Mouse (Mus musculus) embryonic facial prominence, embryonic 11.5 days (tissue): ENCODE results near the gene Cuta. TPM values are rescaled to one million over a fixed set of nuclear protein-coding genes. Genes with fewer than 3 reads are reported as not detected.

Source experiments
- ATAC-seq: fragments of 200-750 bp; cut with Nextera tagmentation; replicated peaks from 2 replicates; pipeline ENCODE4 v1.8.0; 2017; ENCODE audit warnings: low read depth; ENCODE audit not compliant: insufficient number of reproducible peaks, low FRiP score, low TSS enrichment
- DNase-seq: peaks from one replicate; pipeline ENCODE4 v3.0.0-alpha.2; 2015; ENCODE audit warnings: low spot score
- H3K27ac ChIP-seq: fragments of 300-500 bp; sonication (generic); replicated peaks from 2 replicates; pipeline ENCODE4 v1.5.1; 2014; ENCODE audit warnings: mild to moderate bottlenecking, low read depth, low read length, control low read depth
- H3K27me3 ChIP-seq: fragments of 300-500 bp; sonication (generic); 2 replicates; pipeline ENCODE4 v1.6.1; 2014; ENCODE audit warnings: mild to moderate bottlenecking, low read length, moderate library complexity, mixed read lengths; ENCODE audit not compliant: control insufficient read depth, insufficient read depth
- H3K36me3 ChIP-seq: fragments of 300-500 bp; sonication (generic); replicated peaks from 2 replicates; pipeline ENCODE4 v1.6.1; 2014; ENCODE audit warnings: low read depth, mild to moderate bottlenecking, low read length, moderate library complexity, mixed read lengths; ENCODE audit not compliant: control insufficient read depth, insufficient read depth
- H3K4me1 ChIP-seq: fragments of 300-500 bp; sonication (generic); 2 replicates; pipeline ENCODE4 v1.6.1; 2014; ENCODE audit warnings: low read length, mixed read lengths; ENCODE audit not compliant: control insufficient read depth, insufficient read depth
- H3K4me2 ChIP-seq: fragments of 300-500 bp; sonication (generic); 2 replicates; pipeline ENCODE4 v1.6.1; 2014; ENCODE audit warnings: low read depth, mild to moderate bottlenecking, control low read depth, low read length, moderate library complexity
- H3K4me3 ChIP-seq: fragments of 300-500 bp; sonication (generic); 2 replicates; pipeline ENCODE4 v1.5.1; 2014; ENCODE audit warnings: low read depth, low read length, control low read depth
- H3K9ac ChIP-seq: fragments of 300-500 bp; sonication (generic); replicated peaks from 2 replicates; pipeline ENCODE4 v1.6.1; 2014; ENCODE audit warnings: mild to moderate bottlenecking, control low read depth, low read length
- H3K9me3 ChIP-seq: fragments of 300-500 bp; sonication (generic); replicated peaks from 2 replicates; pipeline ENCODE4 v1.6.1; 2016; ENCODE audit warnings: mild to moderate bottlenecking, low read length, inconsistent platforms, mixed read lengths; ENCODE audit not compliant: control insufficient read depth
- WGBS: fragments of 180-500 bp; shearing (Covaris S2); extraction: QIAGEN DNeasy Blood & Tissue Kit; methylation state at CpG from one replicate; pipeline ENCODE4 v1.1.7; 2014; 5-methylcytosine and 5-hydroxymethylcytosine counted together
- polyA plus RNA-seq: library from polyadenylated mRNA; unstranded; fragments of >200 nt; fragmentation: Nextera tagmentation; extraction: Ambion mirVana; gene quantifications from 2 replicates; pipeline ENCODE4 v1.2.1, GENCODE M21; 2014

The Cuta gene
- polyA plus RNA-seq, 1 experiment from 2014 or later, result 153 TPM

DNA sequence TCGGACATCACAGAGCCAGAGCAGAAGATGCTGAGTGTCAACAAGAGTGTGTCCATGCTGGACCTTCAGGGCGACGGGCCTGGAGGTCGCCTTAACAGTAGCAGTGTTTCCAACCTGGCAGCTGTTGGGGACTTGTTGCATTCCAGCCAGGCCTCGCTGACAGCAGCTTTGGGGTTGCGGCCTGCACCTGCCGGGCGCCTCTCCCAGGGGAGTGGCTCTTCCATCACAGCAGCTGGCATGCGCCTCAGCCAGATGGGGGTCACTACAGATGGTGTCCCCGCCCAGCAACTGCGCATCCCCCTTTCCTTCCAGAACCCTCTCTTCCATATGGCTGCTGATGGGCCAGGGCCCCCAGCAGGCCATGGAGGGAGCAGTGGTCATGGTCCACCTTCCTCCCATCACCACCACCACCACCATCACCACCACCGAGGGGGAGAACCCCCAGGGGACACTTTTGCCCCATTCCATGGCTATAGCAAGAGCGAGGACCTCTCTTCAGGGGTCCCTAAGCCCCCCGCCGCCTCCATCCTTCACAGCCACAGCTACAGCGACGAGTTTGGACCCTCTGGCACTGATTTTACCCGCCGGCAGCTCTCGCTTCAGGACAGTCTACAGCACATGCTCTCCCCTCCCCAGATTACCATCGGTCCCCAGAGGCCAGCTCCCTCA lies 22.3 kb upstream of the Cuta start:
- Histone ChIP-seq H3K9ac (no peak overlapping the region), H3K27me3 (no peaks in the 10 kb centered on the region), H3K4me2 (no peak overlapping the region), H3K27ac (no peak overlapping the region), H3K4me3 (no peak overlapping the region), H3K36me3 (peaks cover 9% of the 10 kb centered on the region), H3K9me3 (no peaks in the 10 kb centered on the region), H3K4me1 (no peaks in the 10 kb centered on the region)
- ATAC-seq (no peak), DNase-seq (no peak)
- 90% methylated on average over 21 of the region's 21 CpGs for WGBS

DNA sequence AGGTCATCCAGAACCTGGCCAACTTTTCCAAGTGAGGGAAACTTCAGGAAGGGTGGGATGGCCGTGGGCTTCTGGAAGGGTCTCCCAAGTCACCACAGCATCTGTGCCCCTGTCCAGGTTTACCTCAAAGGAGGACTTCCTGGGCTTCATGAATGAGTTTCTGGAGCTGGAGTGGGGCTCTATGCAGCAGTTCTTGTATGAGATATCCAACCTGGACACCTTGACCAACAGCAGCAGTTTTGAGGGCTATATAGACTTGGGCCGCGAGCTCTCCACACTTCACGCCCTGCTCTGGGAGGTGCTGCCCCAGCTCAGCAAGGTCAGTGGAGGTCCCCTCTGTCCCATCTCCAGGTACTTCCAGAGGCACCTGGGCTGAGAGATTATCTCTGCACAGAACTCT lies 20.4 kb upstream of the Cuta start:
- H3K36me3 ChIP-seq, result peaks cover 7% of the 10 kb centered on the region
- H3K9ac ChIP-seq, result no peak overlapping the region
- no peak overlapping the region for H3K4me2 ChIP-seq
- ATAC-seq, result no peak
- H3K27me3 ChIP-seq, result no peaks in the 10 kb centered on the region
- no peaks in the 10 kb centered on the region for H3K4me1 ChIP-seq
- no peak for DNase-seq
- no peaks in the 10 kb centered on the region for H3K9me3 ChIP-seq
- WGBS, result 95% methylated on average over 4 of the region's 4 CpGs
- H3K27ac ChIP-seq, result no peak overlapping the region
- no peak overlapping the region for H3K4me3 ChIP-seq

DNA sequence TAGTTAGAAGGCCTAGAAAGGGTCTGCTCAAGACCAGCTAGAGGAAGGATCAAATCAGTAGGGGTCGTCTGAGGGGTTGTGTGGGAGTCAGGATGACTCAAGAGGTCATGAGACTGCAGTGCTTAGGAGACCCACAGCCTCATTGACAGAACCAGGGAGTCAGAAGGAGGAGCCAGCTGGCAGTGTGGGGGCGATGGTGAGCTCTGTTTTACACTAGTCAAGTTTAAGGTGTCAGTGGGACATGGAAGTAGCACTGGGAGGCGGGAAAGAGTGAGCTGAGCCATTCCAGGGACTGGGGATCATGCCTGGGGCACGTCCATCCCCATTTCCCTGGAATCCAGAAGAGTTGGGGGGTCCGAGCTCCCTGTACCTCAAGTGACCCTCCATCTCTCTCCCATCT lies 19.5 kb upstream of the Cuta start:
- Histone ChIP-seq H3K9ac (no peak overlapping the region), H3K36me3 (peaks cover 7% of the 10 kb centered on the region), H3K27me3 (no peaks in the 10 kb centered on the region), H3K4me3 (no peak overlapping the region), H3K9me3 (no peaks in the 10 kb centered on the region), H3K4me1 (no peaks in the 10 kb centered on the region), H3K4me2 (no peak overlapping the region), H3K27ac (no peak overlapping the region)
- 60% methylated on average over 5 of the region's 5 CpGs for WGBS
- ATAC-seq, result no peak
- no peak for DNase-seq

DNA sequence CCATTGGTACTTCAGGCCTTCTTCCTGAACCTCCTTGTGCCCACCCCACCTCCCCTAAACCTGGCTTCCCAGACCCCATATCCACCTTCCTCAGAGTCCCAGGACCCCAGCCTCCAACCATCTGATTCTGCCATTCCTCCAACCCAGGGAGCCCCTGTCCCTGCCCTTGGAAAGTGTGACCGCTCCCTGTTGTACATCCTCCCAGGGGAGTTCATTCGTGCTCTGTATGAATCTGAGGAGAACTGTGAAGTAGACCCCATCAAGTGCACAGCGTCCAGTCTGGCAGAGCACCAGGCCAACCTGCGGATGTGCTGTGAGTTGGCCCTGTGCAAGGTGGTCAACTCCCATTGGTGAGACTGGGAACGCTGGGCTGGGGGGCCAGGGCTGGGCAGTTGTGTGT lies 18.5 kb upstream of the Cuta start:
- 95% methylated on average over 5 of the region's 5 CpGs for WGBS
- peaks cover 7% of the 10 kb centered on the region for H3K36me3 ChIP-seq
- no peaks in the 10 kb centered on the region for H3K27me3 ChIP-seq
- DNase-seq (no peak), ATAC-seq (no peak)
- H3K9ac ChIP-seq, result no peak overlapping the region
- H3K27ac ChIP-seq, result no peak overlapping the region
- no peak overlapping the region for H3K4me2 ChIP-seq
- peaks cover 3% of the 10 kb centered on the region; the same call in 1 of the 2 replicates for H3K4me1 ChIP-seq
- no peak overlapping the region for H3K4me3 ChIP-seq
- no peaks in the 10 kb centered on the region for H3K9me3 ChIP-seq

DNA sequence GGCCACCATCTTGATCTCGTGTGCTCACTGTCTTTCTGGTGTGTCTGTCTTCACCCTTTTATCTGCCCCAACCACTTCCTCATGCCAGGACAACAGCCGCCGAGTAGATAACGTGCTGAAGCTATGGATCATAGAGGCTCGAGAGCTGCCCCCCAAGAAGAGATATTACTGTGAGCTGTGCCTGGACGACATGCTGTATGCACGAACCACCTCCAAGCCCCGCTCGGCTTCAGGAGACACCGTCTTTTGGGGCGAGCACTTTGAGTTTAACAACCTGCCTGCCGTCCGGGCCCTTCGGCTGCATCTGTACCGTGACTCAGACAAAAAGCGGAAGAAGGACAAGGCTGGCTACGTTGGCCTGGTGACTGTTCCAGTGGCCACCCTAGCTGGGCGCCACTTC lies 17.5 kb upstream of the Cuta start:
- Histone ChIP-seq H3K36me3 (peaks cover 7% of the 10 kb centered on the region), H3K4me1 (peaks cover 9% of the 10 kb centered on the region; the same call in 1 of the 2 replicates), H3K9me3 (no peaks in the 10 kb centered on the region), H3K27me3 (no peaks in the 10 kb centered on the region), H3K27ac (no peak overlapping the region), H3K4me2 (no peak overlapping the region), H3K9ac (no peak overlapping the region), H3K4me3 (no peak overlapping the region)
- DNase-seq, result no peak
- 92% methylated on average over 18 of the region's 18 CpGs for WGBS
- ATAC-seq, result no peak

DNA sequence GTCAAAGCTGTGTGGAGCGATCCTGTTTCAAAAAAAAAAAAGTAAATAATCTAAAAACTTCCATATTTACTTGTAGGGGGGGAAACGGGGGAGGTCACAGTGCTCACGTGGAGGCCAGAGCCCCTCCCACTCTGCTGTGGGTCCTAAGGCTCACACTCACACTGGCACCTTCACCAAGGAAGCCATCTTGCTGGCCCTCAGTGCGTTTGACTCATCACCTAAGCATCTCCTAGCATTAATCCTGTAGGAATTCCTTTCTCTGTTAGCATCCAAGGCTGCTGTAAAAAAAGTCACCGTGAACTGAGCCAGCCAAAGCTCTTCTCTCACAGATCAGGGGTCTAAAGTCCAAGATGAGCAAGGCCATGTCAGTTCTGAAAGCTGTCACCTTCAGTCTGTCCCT lies 16.9 kb upstream of the Cuta start:
- Histone ChIP-seq H3K36me3 (peaks cover 3% of the 10 kb centered on the region), H3K4me1 (peaks cover 10% of the 10 kb centered on the region; the same call in 1 of the 2 replicates), H3K27me3 (no peaks in the 10 kb centered on the region), H3K4me3 (no peak overlapping the region), H3K9me3 (no peaks in the 10 kb centered on the region), H3K4me2 (no peak overlapping the region), H3K27ac (no peak overlapping the region), H3K9ac (no peak overlapping the region)
- DNase-seq (no peak), ATAC-seq (no peak)
- WGBS, result 86% methylated on average over 5 of the region's 5 CpGs

DNA sequence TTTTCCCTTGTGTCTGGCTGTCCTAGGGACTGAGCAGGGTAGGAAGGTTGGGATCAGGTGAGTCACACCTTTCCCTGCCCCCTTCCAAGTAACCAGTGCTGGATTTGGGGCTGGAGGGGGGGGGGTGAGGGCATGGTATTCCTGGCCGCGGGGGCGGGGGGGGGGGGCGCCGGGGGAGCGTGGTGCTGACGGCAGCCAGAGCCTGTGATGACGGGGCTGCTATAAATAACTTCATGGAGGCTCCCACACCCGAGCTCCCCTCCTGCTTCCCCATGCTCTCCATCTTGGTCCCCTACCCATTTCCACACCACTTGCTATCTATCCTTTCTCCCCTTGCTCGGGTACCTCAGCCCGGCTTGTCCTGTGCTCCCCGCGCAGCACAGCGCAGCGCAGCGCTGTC lies 14.4 kb upstream of the Cuta start:
- ATAC-seq (no peak), DNase-seq (no peak)
- 0 out of 2 replicates have a peak overlapping the region, but pooled peaks have one; percentile 15 for H3K4me3 ChIP-seq
- H3K9me3 ChIP-seq, result no peaks in the 10 kb centered on the region
- no peaks in the 10 kb centered on the region; the same call in 1 of the 2 replicates for H3K36me3 ChIP-seq
- H3K27me3 ChIP-seq, result no peaks in the 10 kb centered on the region
- H3K4me1 ChIP-seq, result peaks cover 17% of the 10 kb centered on the region
- WGBS, result 15% methylated on average over 8 of the region's 16 CpGs
- peak overlapping the region; percentile 81 for H3K4me2 ChIP-seq
- peak overlapping the region; percentile 62 for H3K9ac ChIP-seq
- H3K27ac ChIP-seq, result no peak overlapping the region

DNA sequence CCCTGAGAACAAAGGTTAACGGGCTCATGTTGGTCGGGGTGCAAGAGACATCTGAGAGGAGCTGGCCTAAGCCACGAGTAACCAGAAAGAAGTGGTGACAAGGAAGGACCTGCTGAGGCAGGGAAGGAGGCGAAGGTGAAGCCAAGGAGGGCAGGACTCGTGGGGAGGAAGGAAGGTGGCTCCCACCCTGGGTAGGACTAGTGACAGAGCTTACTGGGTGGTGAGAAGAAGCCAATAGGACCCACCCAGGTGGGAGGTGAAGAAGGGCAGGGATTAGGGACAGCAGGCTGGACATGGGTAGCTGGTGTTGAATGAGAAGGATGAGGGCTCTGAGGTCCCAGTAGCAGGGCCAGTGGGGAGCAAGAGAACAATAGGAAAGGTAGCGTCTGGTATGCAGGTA lies 13.8 kb upstream of the Cuta start:
- H3K27ac ChIP-seq, result no peak overlapping the region
- H3K9ac ChIP-seq, result peak overlapping the region; percentile 62
- H3K36me3 ChIP-seq, result no peaks in the 10 kb centered on the region; the same call in 1 of the 2 replicates
- peak overlapping the region; percentile 23 for H3K4me3 ChIP-seq
- no peaks in the 10 kb centered on the region for H3K9me3 ChIP-seq
- ATAC-seq (no peak), DNase-seq (no peak)
- 19% methylated on average over 6 of the region's 6 CpGs for WGBS
- no peaks in the 10 kb centered on the region for H3K27me3 ChIP-seq
- H3K4me2 ChIP-seq, result peak overlapping the region; percentile 81
- H3K4me1 ChIP-seq, result peaks cover 17% of the 10 kb centered on the region
